Mouse (Mus musculus) erythroblast, embryonic 14.5 days (primary cell): ENCODE data around the gene Strn3.

Experiments
- GATA1 ChIP-seq: IDR thresholded peaks from 2 replicates; pipeline ENCODE4 v1.6.1; 2012; ENCODE audit warnings: low read length, inconsistent platforms, mixed read lengths
- TAL1 ChIP-seq: IDR thresholded peaks from 3 replicates; pipeline ENCODE4 v1.6.1; 2012; ENCODE audit warnings: low read length, inconsistent platforms, mixed read lengths

- TF ChIP-seq GATA1 (no peak), TAL1 (no peak)
These were observed 26.9 kb upstream of the Strn3 start for GRCm38 (mm10) chr12:51718617-51719016.
